Mouse (Mus musculus) spleen, adult 12 weeks (tissue): ENCODE results near the gene G430095P16Rik.

ENCODE experiments used
- DNase-seq: peaks from one replicate; pipeline ENCODE4 v3.0.0; 2022; ENCODE audit warnings: low spot score

Gene G430095P16Rik

DNA sequence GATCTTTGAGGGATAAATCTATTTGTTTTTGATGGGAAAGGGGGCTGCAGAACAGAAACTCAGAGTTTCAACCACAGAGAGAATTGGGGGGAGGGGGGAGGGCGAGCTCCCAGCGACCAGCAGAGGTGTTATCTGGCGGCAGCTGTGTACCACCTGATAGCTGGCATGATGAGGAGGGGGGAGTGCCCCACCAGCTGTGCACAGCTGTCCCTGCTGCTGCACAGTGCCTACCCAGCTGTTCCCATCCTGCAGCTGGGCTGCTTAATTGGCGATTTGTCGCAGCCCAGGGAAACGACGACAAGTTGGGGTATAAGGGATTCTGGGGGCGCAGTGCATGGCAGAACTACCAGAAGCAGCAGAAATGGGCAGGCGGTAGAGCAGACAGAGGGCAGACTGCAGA is 1.9 kb downstream of the G430095P16Rik start:
- no peak for DNase-seq

DNA sequence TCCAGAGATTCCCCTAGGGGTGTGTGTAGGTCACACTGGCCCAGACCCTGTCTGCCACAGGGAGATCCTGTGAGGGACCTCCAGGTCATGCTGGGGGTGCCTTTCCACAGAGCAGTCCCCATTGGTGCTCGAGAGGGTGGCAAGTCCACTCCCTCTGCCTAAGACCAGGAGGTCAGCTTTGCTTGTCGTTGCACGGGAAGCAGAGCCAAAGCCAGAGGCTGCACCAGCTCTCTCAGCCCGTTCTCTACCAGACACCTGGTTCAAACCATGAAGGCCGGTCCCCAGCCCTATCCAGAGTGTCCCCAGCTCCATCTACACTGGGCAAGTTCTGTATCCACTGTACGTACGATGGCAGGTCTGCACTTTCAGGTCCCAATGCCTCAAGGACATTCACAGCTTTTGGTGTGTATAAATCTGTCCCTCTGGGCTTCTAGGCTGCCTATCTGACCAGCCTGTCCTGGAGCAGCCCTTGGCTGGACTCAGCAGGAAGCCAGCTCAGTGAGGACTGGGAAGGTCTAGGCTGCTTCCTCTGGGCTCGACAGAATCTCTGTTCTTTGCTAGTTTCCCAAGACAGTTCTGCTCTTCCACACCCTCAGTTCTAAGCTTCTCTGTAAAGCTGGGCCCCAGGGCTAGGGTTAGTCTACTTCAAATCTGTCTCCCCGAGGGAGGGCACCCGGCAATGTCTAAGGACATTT is 2.6 kb downstream of the G430095P16Rik start:
- DNase-seq, result no peak

DNA sequence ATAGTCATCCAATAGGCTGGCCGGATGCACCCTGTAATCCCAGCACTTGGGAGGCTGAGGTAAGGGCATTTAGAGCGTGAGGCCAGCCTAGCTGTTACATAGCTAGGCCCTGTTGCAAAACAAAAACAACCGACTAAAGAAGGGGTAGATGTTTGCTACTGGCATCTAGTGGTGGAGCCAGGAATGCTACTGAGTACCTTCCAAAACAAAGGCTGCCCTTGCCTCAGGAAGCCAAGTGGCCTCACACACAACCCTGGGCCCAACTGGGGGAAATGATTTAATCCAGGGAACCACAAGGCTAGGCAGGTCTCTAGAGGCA is 3.1 kb downstream of the G430095P16Rik start:
- DNase-seq, result no peak

DNA sequence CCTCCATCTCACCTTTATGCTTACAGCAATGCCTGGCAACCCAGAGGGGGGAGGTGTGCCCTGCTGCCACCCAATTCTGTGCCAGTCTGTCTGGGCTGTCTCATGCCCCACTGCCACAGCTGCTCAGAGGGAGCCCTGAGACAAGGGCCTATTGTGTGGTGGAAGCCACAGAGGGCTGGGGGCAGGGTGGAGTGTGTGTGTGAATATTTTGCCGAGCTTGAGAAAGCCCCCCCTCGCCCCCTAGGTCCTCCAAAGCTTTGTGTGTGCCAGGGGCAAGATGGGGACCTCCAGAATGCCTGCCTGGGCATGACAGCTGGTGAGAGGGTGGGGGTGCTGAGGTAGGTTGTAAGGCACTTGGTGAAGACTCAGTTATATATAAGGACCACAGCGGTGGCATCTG is 5.7 kb downstream of the G430095P16Rik start:
- no peak for DNase-seq

DNA sequence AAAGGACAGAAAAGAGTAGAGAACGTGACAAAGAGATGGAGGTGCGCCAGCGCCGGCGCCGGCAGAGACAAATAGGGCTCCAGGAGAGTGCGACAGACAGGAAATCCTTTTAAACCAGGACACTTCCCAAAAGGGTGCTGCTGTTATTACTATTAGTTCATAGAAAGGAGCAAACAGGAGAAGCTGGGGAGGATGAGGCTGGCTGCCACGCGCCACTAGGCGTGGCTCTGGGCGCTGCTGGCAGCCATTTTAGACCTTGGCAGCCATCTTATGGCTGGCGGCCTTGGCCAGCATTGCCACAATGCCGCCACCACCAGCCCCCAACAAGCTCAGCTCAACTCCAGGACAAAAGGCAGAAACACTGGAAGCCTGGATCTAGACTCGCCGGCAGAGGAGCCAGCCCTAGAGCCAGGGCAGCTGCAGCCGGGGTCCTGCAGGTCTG is 7.1 kb downstream of the G430095P16Rik start:
- no peak for DNase-seq

DNA sequence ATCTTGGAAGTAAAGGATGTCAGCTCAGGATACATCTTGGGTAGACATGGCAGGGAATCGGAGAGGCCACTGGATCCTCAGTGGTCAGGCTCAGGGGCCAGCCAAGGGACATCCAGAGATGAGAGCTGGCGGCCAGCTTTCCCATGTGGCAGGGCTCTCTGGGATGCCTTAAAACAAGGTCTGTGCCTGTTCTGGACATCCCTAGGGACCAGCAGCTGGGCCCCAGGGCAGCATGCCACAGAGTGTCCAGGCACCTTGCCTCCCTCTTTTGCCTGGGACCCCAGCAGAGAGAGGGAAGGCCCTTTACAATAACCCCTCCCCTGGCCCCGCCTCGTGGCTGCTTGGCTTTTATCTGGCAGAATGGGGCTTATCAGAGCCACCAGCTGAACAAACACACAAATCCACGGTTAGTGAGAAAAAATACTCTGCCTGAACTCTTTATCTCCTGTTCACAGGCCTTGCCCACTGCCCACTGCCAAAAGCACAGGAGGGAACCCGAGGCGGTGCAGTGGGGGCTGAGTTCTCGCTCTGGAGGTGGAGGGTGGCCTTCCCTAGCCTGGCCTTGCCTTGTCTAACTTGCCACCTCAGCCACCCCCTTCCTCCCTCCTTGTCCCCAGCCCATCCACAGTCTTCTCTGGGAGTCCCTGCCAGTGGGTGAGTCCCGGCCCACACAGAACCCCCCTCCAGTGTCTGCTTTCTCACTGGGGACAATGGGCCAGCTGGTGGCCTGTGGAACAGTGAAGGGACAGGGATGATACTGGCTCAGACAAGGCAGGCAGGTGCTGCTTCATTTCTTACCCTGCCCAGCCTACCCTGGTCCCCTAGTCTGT is 7.9 kb downstream of the G430095P16Rik start:
- peak; percentile 77 for DNase-seq

DNA sequence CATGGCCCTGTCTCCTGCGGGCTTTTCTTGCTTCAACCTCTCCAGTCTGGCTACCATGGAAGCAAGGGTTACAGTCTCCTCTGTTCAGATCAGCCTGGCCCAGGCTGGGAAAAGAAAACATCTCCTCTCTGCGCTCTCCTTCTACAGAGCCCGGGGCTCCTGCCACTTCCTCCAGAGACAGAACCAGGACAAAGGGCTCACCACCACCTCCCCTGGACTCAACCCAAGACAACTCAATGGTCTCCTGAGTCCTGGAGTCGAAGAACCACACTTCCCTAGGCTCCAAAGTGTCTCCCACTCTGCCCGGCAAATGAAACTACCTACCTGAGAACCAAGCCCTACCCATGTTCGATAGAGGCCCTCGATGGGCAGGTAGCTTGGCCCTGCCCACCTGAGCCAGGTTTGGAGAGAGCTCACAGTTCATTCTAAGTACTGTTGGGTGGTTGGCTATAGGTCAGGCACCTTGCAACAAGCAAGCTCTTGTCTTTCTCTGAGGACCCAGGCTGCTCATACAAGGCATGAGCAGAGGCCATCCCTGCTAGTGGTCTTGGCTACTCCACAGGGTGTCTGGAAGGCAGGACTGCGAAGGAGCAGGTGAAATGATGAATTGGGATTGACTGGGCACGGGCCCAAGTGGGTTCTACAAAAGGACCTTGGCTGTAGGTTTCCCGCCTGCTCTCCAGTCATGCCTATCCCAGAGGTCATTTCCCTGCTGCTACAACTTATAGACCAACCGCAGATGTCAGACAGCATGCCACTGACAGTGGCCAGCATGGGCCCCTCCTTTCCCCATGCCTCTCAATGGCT is 8.8 kb downstream of the G430095P16Rik start:
- DNase-seq, result no peak

DNA sequence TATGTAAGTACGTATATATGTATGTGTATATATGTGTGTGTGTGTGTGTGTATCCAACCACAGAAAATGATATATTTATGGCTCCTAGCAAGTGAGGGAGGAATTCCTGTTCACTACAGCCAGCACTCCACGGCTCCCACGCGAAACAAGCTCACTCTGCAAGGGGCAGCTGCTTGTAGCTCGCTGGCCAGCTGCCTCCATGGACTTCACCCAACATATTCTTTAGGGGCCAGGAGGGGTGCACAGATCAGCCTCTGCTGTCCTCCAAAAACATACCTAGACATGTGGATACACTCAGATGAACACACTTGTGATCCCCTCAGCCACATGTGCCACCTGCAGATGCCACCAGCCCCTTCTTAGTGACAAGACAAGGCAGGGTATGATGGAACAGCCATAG is 9.7 kb downstream of the G430095P16Rik start:
- no peak for DNase-seq

DNA sequence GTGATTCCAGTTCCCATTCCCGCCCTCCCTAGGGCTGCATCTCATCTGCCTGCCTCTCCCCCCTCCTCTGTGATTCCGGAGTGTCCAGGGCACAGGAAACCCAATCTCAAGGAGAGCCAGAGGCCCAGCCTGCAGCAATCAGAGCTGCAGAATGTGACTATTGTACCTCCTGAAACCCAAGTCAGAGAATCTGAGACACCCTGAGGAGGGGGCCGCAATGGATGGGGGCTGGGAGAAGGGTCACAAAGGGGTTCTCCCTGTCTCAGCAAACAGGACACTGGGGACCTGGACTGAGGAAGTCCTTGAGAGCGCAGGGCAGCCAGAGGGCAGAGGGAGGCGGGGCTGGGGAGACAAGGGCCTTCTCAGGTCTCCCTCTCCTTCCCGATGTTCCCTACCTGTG is 10.2 kb downstream of the G430095P16Rik start:
- DNase-seq, result no peak

DNA sequence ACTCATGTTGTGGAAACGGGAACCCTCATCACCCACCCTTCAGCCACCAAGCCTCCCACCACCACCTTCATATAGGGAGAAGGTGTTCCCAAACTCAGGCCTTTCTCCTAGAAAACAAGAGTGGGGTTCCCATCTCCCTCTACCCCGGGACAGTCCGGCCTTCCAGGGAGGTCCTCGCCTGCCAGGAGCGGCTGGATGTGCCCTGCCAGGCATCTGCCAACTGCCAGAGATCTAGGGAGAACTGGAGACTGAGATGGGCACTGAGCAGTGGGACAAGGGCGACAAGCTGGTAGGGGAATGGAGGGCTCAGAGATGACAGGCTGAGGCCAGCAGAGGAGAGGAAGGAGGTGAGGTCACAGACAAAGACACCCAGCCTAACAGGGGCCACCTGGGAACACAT is 11.2 kb downstream of the G430095P16Rik start:
- no peak for DNase-seq

DNA sequence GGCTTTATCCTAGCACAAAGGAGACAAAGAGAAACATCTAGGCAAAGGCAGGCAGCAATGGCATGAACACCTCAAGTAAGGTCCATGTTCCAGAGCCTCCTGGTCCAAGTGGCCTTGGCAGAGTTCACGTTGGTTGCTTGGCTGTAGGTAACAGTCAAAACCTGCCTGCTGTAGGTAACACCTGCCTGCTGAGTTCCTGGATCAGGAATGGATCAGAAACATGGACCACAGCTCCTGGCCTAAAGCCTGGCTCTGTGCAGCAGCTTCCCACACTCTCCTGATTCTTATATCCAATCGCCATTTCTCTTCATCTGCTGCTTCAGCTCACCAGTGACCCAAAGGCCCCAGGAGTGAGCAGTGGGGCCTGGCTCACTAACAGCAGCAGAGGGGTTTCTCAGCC is 11.9 kb downstream of the G430095P16Rik start:
- no peak for DNase-seq

DNA sequence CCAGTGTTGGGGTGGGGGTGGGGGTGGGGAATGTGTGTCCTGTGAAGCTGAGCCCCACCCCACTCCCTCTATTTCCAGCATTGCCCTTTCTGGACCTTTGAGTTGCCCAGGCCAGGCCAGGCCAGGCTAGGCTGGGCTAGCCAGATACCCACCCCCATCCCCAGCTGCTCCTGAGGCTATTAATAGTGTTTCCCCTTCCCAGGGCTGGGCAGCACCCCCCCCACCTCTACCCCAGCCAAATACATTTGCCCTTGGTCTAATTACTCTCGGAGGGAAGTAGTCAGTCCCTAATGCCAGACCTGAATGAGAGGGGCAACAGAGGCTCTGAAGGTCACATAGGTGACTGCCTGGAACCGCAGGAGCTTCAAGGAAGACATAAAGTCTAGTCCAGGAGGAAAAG is 12.8 kb downstream of the G430095P16Rik start:
- no peak for DNase-seq

DNA sequence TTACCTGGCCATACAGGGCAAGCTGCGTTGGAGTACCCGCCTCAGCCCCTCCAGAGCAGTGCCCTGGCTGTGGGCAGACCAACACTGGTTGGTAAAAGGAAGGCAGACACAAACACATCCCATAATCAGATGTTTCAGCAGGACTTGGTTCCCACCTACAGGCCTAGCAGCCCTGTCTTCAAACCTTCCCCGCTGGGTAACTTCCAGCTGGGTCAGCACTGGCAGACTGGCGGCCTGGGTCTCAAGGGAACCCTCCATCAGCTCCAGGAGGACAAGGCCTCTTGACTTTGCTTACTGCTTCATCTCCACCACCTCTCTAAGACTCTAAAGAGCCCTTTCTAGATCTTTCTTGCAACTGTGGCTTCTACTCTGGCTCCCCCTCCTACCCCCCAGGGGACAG is 13.7 kb downstream of the G430095P16Rik start:
- DNase-seq, result no peak

DNA sequence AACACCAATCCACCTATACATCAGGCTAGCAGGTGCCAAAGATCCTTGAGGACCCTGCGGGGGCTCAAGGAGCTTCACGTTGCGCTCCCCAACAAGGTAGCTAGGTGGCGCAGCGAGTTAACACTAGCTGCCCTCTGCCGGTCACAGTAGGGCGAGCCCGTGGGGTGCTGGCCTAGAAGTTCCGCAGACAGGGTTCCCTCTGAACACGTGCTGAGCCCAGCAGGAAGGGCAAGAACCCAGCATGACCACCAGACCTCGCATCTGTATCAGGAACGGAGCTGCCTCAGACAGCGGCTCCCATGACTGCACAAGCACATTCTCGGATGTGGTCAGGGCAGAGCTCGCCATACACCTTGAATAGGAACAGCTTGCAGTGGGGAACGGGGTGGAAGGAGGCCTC is 14.8 kb downstream of the G430095P16Rik start:
- DNase-seq, result peak; percentile 74

DNA sequence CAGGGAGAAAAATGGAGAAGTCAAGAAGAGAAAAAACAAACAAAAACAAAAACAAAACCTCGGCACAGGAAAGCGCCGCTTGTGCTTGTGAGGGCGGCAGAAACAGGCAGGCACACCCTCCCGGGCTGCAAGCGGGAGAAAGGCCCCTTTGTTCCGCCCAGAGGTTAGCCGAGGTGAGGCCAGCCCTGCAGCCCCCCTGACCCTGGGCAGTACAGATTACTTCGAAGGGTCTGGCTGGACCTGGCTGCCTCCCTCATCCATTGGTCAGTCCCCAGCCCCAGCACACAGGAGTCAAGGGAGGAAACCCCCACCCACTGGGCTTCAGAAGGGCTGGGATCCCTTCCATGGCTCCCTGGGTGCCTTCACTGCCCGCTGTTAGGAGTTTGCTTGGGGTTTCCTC is 15.5 kb downstream of the G430095P16Rik start:
- DNase-seq, result no peak

DNA sequence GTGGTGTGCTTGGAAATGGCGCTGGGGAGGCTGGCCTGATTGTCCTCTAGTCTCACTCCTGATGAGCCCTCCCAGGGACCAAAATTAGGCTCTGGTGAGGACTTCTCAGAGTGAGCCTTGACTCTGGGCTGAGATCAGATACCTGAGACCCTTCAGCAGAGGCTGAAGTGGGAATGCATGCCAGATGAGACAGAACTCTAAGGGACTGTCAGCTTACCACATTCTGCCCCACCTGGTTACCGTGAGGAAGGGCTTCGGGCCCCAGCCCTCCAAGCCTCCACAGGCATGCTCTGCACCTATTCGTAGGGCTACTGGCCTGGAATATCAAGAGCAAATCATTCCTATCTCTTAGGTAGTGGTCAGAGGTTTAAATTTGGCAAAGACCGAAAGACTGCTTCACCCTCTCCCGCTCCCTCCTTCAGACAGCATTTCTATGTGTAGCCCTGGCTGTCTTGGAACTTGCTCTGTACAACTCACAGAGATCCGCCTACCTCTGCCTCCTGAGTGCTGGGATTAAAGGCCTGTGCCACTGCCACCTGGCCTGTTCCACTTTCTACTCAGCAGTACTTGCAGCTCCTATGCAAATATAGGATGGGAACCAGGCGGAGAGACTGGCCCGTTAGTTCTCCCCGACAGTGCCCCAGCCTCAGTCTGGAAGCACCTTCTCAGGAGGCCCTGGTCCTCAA is 16.1 kb downstream of the G430095P16Rik start:
- DNase-seq, result no peak

DNA sequence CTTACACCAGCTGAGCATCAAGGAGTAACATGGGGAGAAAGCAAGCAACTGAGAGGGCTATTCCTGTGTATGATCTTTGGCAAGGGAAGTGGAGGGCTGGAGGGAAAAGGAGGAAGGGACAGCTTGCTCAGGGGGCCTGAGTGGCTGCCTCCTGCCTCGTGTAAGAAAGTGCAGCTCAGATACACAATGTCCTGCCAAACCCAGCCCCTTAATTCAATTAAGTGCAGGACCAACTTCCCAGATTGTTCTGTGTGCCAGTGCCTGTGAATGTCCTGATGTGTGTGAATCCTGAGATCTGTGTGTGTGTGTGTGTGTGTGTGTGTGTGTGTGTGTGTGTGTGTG is 16.6 kb downstream of the G430095P16Rik start:
- no peak for DNase-seq

DNA sequence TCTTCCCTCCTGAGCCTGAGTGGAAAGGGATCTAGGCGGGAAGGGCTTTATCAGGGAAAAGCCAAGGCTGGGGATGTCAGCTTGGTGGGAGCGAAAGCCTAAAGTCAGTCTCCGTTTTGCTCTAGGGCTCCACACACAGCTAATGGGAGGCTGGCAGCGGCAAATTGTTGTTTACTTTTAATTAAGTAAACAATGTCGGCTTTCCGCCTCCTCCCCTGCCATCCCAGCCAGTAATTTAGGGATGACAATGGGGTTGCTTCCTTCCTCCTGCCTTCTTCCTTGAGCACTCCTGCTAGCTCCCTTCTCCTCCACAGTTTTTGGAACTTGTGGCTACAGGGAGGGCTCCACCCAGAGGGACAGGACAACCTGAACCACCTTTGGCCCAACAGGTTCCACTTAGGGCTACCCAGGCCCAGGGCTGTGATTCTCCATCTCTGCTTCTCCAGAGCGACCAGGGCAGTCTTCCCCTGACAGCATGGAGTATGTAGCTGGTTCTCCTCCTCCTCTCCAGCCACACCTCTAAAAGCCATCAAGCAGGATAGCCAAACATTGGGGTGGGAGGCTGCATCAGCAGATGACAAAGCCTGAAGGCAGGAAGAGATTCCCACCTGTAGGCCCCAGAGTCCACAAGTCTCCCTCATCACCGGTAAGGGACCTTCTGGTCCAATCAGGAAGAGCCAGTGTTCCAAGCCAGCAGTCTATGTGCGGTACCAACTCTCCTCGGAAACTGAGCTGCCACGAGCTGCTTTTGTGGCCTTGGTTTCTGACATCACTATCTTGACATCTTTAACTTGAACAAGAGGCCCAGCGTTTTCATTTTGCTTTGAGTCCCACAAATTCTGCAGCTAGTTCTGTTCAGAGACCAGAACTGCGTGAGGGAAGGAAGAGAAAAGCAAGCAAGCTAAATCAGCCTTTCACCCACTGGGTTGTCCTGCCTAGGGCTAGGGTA is 18.4 kb downstream of the G430095P16Rik start:
- no peak for DNase-seq

DNA sequence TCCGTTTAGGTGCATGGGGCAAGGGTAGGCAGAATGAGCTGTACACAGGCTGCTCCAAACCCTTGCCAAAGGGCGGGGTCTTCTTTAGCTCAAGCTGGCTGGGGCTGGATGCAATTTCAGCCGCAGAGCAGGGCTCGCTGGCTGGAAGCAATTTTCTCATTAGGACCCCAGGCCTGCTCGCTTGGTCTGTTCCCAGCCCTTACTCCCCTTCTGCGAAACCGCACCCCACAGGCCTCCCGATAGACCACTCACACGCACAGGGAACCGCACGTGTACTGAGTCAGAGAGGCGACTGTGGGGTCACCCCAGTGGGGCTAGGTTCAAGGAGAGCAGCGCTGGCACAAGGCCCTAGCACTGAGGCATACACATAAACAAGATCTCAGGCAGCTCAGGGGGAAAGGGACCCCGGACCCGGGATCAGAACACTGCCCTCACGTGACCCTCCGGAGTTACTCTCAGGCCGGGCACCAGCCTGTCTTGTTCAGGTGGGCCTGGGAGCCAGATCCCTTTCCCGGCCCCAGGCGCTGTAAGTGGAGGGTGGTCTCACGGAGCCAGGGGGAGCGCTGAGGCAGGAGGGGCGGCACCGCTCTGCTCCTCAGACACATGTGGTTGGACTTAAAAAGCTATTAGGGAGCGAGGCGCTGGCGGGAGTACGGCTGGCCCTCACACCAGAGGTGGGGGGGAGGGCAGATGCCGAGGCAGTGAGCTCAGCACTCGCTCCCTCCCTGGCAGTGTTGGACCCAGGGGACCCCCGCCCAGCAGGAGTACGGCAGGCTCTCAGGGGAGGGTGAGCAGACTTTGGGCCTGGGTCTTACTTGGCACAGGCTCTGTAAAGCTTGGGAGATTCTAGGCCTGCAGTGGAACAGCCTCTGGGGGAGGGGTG is 19.6 kb downstream of the G430095P16Rik start:
- no peak for DNase-seq

DNA sequence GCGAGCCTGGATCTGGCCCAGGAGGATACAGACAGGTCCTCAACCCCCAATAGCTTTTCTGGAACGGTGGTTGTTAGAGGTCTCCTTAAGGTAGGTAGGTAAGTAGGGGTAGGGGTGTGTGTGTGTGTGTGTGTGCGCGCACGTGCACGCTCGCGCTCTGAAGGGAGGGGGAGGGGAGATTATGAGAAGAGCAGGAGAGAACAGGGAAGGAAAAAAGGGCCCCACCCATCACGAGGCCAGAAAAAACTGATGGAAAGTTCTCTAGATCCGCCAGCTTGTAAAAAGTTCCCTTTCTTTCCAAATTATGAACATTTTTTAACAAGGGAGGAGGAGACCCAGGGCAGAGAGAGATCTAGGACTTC is 20.2 kb downstream of the G430095P16Rik start:
- no peak for DNase-seq
